ENCODE assay signal across 8 mouse cellular contexts in the genomic region with DNA sequence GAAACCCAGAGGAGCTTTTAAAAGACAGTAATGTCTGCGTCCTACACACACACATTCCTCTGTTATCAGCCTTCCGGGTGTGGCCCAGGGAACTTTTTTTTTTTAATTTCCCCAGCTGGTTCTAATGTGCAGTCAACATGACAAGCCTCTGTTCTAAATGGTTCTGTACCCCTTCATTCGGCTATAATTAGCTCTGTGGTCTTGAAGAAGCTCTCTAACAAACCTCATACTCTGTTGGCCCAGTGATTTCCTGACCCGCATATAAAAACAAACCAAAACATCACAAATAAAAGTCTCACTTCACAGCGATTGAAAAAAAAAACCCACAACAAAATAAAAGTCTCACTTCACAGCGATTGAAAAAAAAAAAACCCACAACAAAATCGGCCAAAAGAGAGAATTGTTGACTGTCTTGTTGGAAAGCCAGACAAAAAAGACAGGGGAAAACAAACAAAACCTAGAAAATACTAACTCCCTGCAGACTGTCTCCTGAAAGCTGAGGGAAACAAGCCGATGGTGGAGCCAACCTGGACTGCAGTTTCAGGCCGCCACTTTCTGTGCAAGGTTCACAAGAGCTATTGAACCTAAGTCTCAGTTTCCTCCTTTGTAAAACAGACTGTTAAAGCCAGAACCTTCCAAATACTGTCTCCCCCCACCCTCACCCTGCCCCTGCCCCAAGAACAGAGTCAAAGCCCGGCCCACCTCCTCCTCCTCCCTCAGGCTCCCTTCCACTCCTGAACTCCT. TPM values are rescaled to one million over a fixed set of nuclear protein-coding genes. Genes with fewer than 3 reads are reported as not detected.
DNase-seq lines count a peak whose midpoint lies in the region; ATAC-seq and TF ChIP-seq lines count a peak whose summit lies in the region.

No protein-coding gene starts in this region.

- H3K9me3 ChIP-seq in kidney, postnatal 0 days (replicated peaks; ENCODE audit: low read length), result no peaks in the 10 kb centered on the region
- no peaks in the 10 kb centered on the region for H3K9me3 ChIP-seq in hindbrain, embryonic 15.5 days
- no peaks in the 10 kb centered on the region for H3K9me3 ChIP-seq in midbrain, embryonic 12.5 days

- H3K9ac ChIP-seq in kidney, postnatal 0 days (ENCODE audit: low read depth, low read length), result peak overlapping the region; percentile 84; the same call in 1 of the 2 replicates
- H3K9ac ChIP-seq in hindbrain, embryonic 15.5 days, result 0 out of 2 replicates have a peak overlapping the region, but pooled peaks have one; percentile 97
- peak overlapping the region; percentile 93; the same call in 1 of the 2 replicates for H3K9ac ChIP-seq in midbrain, embryonic 12.5 days (replicated peaks)

- peaks cover 14% of the 10 kb centered on the region; the same call in 1 of the 2 replicates for H3K36me3 ChIP-seq in kidney, postnatal 0 days (ENCODE audit: insufficient read depth, low read length)
- peaks cover 2% of the 10 kb centered on the region; the same call in 1 of the 2 replicates for H3K36me3 ChIP-seq in hindbrain, embryonic 15.5 days
- H3K36me3 ChIP-seq in midbrain, embryonic 12.5 days, result peaks cover 30% of the 10 kb centered on the region

- H3K4me2 ChIP-seq in kidney, postnatal 0 days (ENCODE audit: low read length), result peak overlapping the region; percentile 79
- peak overlapping the region; percentile 92 for H3K4me2 ChIP-seq in hindbrain, embryonic 15.5 days
- peak overlapping the region; percentile 85 for H3K4me2 ChIP-seq in midbrain, embryonic 12.5 days (replicated peaks)

- WGBS in kidney, postnatal 0 days, result 33% methylated on average over 10 of the region's 10 CpGs
- 69% methylated on average over 10 of the region's 10 CpGs for WGBS in hindbrain, embryonic 15.5 days
- WGBS in midbrain, embryonic 12.5 days, result 78% methylated on average over 10 of the region's 10 CpGs

- TF ChIP-seq CTCF in kidney, postnatal 0 days (IDR thresholded peaks at IDR 0.05; ENCODE audit: low read depth), result no peak

- peak overlapping the region; percentile 54 for H3K4me3 ChIP-seq in kidney, postnatal 0 days (replicated peaks; ENCODE audit: low read depth, low read length)
- H3K4me3 ChIP-seq in hindbrain, embryonic 15.5 days, result peak overlapping the region; percentile 93
- H3K4me3 ChIP-seq in midbrain, embryonic 12.5 days, result peak overlapping the region; percentile 88

- ATAC-seq in kidney, postnatal 0 days (replicated peaks; ENCODE audit: low FRiP score, low read depth), result no peak
- ATAC-seq in common myeloid progenitor, adult 5-6 weeks (replicated peaks; ENCODE audit: low read depth, poor library complexity, severe bottlenecking), result peak; percentile 8; the same call in 1 of the 2 replicates
- ATAC-seq in hindbrain, embryonic 15.5 days (ENCODE audit: low FRiP score, low read depth), result no peak
- ATAC-seq in midbrain, embryonic 12.5 days (ENCODE audit: low FRiP score, low read depth), result no peak

- H3K4me1 ChIP-seq in kidney, postnatal 0 days (replicated peaks; ENCODE audit: insufficient read depth, low read length), result peaks cover 28% of the 10 kb centered on the region
- H3K4me1 ChIP-seq in hindbrain, embryonic 15.5 days (replicated peaks), result peaks cover 55% of the 10 kb centered on the region
- H3K4me1 ChIP-seq in midbrain, embryonic 12.5 days, result peaks cover 41% of the 10 kb centered on the region

- DNase-seq in kidney, postnatal 0 days (ENCODE audit: low spot score), result peak; percentile 89
- DNase-seq in kidney, postnatal 4 days, result no peak
- no peak for DNase-seq in urinary bladder, postnatal 36 days (ENCODE audit: low spot score in 2 of 2)
- DNase-seq in layer of hippocampus, adult 8-10 months (ENCODE audit: low spot score in 2 of 2), result no peak
- no peak for DNase-seq in urinary bladder, adult 2 months (ENCODE audit: low spot score)

- no peaks in the 10 kb centered on the region for H3K27me3 ChIP-seq in kidney, postnatal 0 days (ENCODE audit: insufficient read depth, low read length)
- H3K27me3 ChIP-seq in hindbrain, embryonic 15.5 days, result no peaks in the 10 kb centered on the region
- H3K27me3 ChIP-seq in midbrain, embryonic 12.5 days, result no peaks in the 10 kb centered on the region

- peak overlapping the region; percentile 86 for H3K27ac ChIP-seq in kidney, postnatal 0 days
- peak overlapping the region; percentile 44; the same call in 1 of the 2 replicates for H3K27ac ChIP-seq in hindbrain, embryonic 15.5 days (replicated peaks)
- 0 out of 2 replicates have a peak overlapping the region, but pooled peaks have one; percentile 35 for H3K27ac ChIP-seq in midbrain, embryonic 12.5 days (replicated peaks)

RNA-seq across cellular contexts. Expression of a gene that starts 2.0 kb away (rescaled TPM):
- 80.5 and 89.7 TPM in 2 replicates for polyA plus RNA-seq in kidney, postnatal 0 days (2015; fragmentation: Nextera tagmentation; extraction: Ambion mirVana)
- total RNA-seq in common myeloid progenitor, adult 5-6 weeks (2017), result 51.3 and 57.5 TPM in 2 replicates
- polyA plus RNA-seq in hindbrain, embryonic 15.5 days (2015; fragmentation: Nextera tagmentation; extraction: Ambion mirVana), result 62.2 and 63.9 TPM in 2 replicates
- 107 and 111 TPM in 2 replicates for polyA plus RNA-seq in midbrain, embryonic 12.5 days (2016; fragmentation: Nextera tagmentation; extraction: Ambion mirVana)
- 10 to 100 TPM; 51.1 to 53.5 (median 53.1) TPM for total RNA-seq in layer of hippocampus, adult 8-10 months (2022)
- 134 and 142 TPM in 2 replicates for polyA plus RNA-seq in urinary bladder, adult 2 months (2012; rRNA removed)

RNA-seq across cellular contexts. Expression of a gene that starts 2.1 kb away (rescaled TPM):
- 28.6 and 30.8 TPM in 2 replicates for polyA plus RNA-seq in kidney, postnatal 0 days (2015; fragmentation: Nextera tagmentation; extraction: Ambion mirVana)
- total RNA-seq in common myeloid progenitor, adult 5-6 weeks (2017), result 15.9 and 25.2 TPM in 2 replicates
- 39.6 and 41.3 TPM in 2 replicates for polyA plus RNA-seq in hindbrain, embryonic 15.5 days (2015; fragmentation: Nextera tagmentation; extraction: Ambion mirVana)
- polyA plus RNA-seq in midbrain, embryonic 12.5 days (2016; fragmentation: Nextera tagmentation; extraction: Ambion mirVana), result 57.4 and 59.4 TPM in 2 replicates
- total RNA-seq in layer of hippocampus, adult 8-10 months (2022), result 10 to 100 TPM; 74.5 to 85.7 (median 77.6) TPM
- 35.2 and 38.5 TPM in 2 replicates for polyA plus RNA-seq in urinary bladder, adult 2 months (2012; rRNA removed)

Comparison
In these comparisons a context has a peak if more than half of its experiments do, and no peak if none do; other contexts are left out.
1. H3K27ac ChIP-seq: peak in every context shown above with its lines; median percentile 86 in kidney, postnatal 0 days; 44 in hindbrain, embryonic 15.5 days; 35 in midbrain, embryonic 12.5 days.